Mouse (Mus musculus) adrenal gland, postnatal 25 days (tissue): ENCODE results near the gene Colec11. TPM values are rescaled to one million over a fixed set of nuclear protein-coding genes. Genes with fewer than 3 reads are reported as not detected.
A peak's percentile ranks its signal among the peaks of the same experiment; 100 is the strongest.

ENCODE experiments used
- DNase-seq: peaks from one replicate; pipeline ENCODE4 v3.0.0; 2021; ENCODE audit warnings: mixed read lengths
- long read RNA-seq: library from polyadenylated mRNA; stranded (forward); transcript quantifications from one replicate; pipeline ENCODE4 v2.0.0, GENCODE M21; 2021
- total RNA-seq: library from RNA; stranded (reverse); gene quantifications from 2 replicates; pipeline ENCODE4 v1.2.3, GENCODE M21; 2021

The Colec11 gene
- 3.7 and 4.0 TPM in 2 replicates for total RNA-seq
- long read RNA-seq, transcript Colec11-203 (7 exons, 887 nt), result minor isoform, 5 of 21 reads
- long read RNA-seq, transcript Colec11-201 (7 exons, 1,423 nt), result major isoform, 12 of 21 reads
- long read RNA-seq, partial matches to known transcripts, result 2 of 21 reads
- long read RNA-seq, other reads (novel, unspliced or antisense), result 2 of 21 reads

GRCm38 (mm10) chr12:28623195-28623594, at the start of gene Colec11:
Gene Colec11 (minus strand): TSS chr12:28623377.
- DNase-seq, result no peak

GRCm38 (mm10) chr12:28667287-28667686, 44.1 kb upstream of the Colec11 start:
- no peak for DNase-seq

- DNase-seq, result no peak
Measured at GRCm38 (mm10) chr12:28666734-28667133, 43.6 kb upstream of the Colec11 start.

GRCm38 (mm10) chr12:28662628-28663027, 39.5 kb upstream of the Colec11 start:
- no peak for DNase-seq

- DNase-seq, result peak; percentile 91
Measured at GRCm38 (mm10) chr12:28649141-28650110, 26.2 kb upstream of the Colec11 start, which contains the start of gene Rnaseh1. Gene Rnaseh1 (plus strand): TSS chr12:28649602.

GRCm38 (mm10) chr12:28638778-28639177, 15.6 kb upstream of the Colec11 start:
- DNase-seq, result no peak

- DNase-seq, result no peak
Measured at GRCm38 (mm10) chr12:28636543-28636942, 13.4 kb upstream of the Colec11 start.

GRCm38 (mm10) chr12:28635535-28636476, 12.6 kb upstream of the Colec11 start, which contains the start of gene Rps7:
Gene Rps7 (minus strand): TSS chr12:28635953.
- peak; percentile 86 for DNase-seq

GRCm38 (mm10) chr12:28635058-28635534, 11.9 kb upstream of the Colec11 start:
- no peak for DNase-seq

GRCm38 (mm10) chr12:28628436-28628835, 5.3 kb upstream of the Colec11 start:
- DNase-seq, result no peak

- no peak for DNase-seq
Measured at GRCm38 (mm10) chr12:28627092-28627491, 3.9 kb upstream of the Colec11 start.

- no peak for DNase-seq
Measured at GRCm38 (mm10) chr12:28625407-28625806, 2.2 kb upstream of the Colec11 start.

GRCm38 (mm10) chr12:28624251-28624650, 1.1 kb upstream of the Colec11 start:
- no peak for DNase-seq

- no peak for DNase-seq
Measured at GRCm38 (mm10) chr12:28622641-28623040, 536 bp downstream of the Colec11 start.

- no peak for DNase-seq
Measured at GRCm38 (mm10) chr12:28622167-28622532, 1.0 kb downstream of the Colec11 start.

GRCm38 (mm10) chr12:28621451-28622166, 1.6 kb downstream of the Colec11 start:
- DNase-seq, result no peak

GRCm38 (mm10) chr12:28617297-28617696, 5.9 kb downstream of the Colec11 start:
- no peak for DNase-seq

GRCm38 (mm10) chr12:28614401-28614800, 8.8 kb downstream of the Colec11 start:
- DNase-seq, result no peak

- no peak for DNase-seq
Measured at GRCm38 (mm10) chr12:28612391-28612790, 10.8 kb downstream of the Colec11 start.

GRCm38 (mm10) chr12:28607546-28608305, 15.5 kb downstream of the Colec11 start:
- no peak for DNase-seq

- no peak for DNase-seq
Measured at GRCm38 (mm10) chr12:28603494-28603893, 19.7 kb downstream of the Colec11 start.
